Mouse (Mus musculus) layer of hippocampus, postnatal 36 days (tissue): ENCODE results near the gene Tnfrsf1a. TPM values are rescaled to one million over a fixed set of nuclear protein-coding genes. Genes with fewer than 3 reads are reported as not detected.

Experiments
- DNase-seq, 2 experiments: peaks; one replicate each; pipeline ENCODE4 v3.0.0; 2022
- total RNA-seq, 2 experiments: library from RNA; stranded (reverse); gene quantifications; 2 replicates each; pipeline ENCODE4 v1.2.3; 2021

Gene Tnfrsf1a
- total RNA-seq, 2 experiments from 2014 or later = 9.9 to 12.6 TPM

DNA sequence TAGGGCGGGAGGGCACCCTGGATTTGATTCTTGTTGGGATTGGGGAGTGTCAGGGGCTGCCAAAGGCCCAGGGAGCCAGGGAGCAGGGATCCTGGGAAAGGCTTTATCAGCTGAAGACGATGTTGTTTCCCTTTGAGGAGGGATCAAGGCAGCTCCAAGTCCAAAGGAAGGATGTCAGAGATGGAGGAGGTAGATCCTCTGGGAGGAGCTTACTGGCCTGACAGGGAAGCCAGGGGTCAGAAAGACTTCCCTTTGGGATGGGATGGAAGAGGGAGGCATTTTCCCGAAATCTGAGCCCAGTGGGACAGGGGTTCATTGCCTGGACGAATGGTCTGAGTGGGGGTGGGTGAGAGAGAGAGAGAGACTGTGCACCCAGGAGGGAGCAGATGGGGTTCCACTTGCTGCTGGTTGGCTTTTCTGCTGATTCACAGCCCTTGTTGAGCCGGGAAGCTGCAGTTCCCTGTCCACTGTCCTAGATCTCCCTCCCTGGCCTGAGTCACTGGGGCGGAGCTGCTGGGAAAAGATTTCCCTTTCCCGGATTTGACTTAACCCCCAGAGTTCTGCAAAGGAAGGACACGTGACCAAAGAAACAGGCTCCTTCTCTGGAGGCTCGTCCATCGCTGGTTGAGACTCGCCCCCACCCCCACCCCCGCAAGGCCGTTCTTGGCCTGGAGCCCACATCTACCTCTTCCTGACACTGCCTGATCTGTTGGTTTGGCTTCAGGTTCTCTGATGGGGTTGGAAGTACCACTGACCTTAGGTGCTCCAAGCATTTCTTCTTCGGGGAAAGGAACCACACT is 5.4 kb downstream of the Tnfrsf1a start:
- no peak for DNase-seq

DNA sequence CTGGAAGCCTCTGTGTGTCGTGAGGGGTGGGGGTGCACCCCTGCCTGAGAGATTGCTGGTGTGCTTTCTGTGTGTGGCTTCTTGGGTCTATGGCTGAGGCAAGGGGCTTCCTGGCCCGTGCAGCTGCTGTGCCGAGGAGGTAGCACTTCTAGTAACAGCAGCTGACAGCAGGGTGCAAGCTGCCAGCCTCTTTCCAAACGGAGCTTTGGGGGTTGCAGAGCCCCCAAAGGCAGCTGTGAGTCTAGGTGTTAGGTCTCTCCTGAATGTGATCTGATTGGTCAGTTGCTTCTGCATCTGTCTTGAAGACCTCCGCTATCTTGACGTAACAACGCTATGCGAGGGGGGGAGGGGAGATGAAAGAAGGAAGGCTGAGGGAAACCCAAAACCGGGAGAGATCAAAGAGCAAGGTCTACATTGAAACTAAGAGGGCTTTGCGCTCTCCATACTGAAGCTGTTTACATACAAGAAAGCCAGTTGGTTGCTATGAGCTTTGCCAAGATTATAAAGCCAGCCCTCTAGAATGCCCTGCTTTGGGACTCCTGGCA is 6.1 kb downstream of the Tnfrsf1a start:
- DNase-seq = no peak

GRCm38 (mm10) chr6:125356264-125356663 is 7.1 kb downstream of the Tnfrsf1a start:
- DNase-seq = no peak

- no peak for DNase-seq
Measured at GRCm38 (mm10) chr6:125357334-125357733, 8.2 kb downstream of the Tnfrsf1a start.

DNA sequence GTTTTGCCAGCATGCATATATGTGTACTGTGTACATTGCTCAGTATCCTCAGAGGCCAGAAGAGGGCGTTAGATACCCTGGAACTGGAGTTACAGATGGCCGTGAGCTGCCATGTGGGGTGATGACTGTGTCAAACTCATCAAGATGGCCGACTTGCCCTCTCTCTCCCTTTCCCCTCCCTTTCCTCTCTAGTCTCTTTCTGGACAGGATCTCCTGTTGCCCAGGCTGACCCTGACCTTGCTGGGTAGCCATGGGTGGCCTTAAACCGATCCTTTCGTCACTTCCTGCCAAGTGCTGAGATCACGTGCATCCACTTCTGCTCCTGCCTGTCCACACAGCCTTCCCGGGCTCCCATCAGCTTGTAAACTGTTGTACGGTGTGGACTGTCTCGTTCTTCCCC is 10.8 kb downstream of the Tnfrsf1a start:
- DNase-seq = no peak

- DNase-seq = no peak
Measured at GRCm38 (mm10) chr6:125360846-125361245, 11.7 kb downstream of the Tnfrsf1a start.

- peak in 1 of 2 experiments; percentile 16 for DNase-seq
Measured at GRCm38 (mm10) chr6:125361467-125362291, 12.5 kb downstream of the Tnfrsf1a start.

DNA sequence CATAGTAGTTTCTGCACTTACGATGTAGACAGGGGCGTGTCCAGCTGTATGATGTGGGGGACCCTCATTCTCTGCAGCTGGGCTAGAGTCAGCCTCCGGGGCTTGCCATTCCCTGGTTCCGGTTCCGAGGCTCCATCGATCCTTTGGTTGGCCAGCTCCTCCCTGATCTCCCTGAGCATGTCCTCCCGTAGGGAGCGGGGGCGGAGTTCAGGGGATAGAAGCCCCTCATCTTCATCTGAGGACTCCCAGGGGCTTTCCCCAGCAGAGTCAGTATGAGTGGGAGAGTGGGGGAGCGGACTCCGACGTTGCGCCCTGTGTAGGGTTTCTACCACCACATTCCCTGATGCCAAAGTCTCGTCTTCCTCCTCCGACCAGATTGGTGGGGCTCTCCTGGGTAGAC is 13.9 kb downstream of the Tnfrsf1a start:
- no peak for DNase-seq

DNA sequence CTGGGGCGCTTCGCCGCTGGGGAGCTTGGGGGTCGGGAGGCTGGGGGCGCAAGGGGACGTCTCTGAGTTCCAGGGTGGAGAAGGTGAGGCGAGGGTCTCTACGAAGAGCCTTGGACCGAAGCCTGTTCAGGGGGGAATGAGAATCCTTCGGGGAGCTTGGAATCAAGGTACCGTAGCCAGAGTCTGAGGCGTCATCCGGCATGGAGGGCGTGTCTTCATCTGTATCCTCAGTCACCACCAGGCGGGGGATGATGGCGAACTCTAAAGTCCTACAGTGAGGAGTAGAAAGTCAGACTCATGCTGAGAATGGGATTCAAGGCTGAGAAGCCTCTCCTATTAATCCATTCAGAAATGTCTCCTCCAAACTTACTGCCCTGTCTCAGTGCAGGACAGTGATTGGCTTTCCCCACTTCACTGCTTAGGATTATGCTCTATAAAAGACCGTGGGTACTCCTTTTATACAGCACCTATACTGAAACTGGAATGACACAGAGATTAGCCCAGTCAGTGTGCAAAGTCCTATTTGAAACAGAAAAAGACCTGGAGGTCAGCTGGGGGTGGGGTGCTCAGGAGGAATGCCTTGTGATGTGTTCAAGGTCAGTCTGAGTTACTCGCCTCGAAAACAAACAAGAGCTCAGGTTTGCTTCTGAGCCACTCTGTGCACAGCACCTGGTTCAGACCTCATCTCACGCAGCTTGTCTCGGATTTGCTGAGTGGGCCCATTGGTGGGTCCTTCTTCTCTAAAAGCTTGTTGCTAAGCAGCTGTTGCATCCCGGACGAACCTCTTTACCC is 14.5 kb downstream of the Tnfrsf1a start:
- DNase-seq = no peak

DNA sequence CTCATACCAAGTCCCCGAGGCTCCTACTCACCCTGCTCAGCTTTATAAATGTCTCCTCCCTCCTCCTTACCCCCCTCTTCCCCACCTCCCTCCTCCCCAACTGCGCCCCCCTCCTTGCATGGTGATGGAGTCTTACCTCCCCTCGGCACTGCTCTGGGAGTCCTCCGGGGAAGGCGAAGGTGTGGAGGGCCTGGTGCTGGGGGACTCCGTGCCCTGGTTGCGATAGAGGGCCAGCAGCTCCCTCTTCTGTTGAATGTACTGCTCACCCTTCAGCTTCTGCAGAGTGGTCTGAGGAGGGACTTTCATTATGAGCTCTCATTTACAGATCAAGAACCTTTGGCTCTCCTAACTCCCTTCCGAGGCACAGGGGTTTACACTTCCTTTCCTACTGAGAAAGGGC is 15.3 kb downstream of the Tnfrsf1a start:
- no peak for DNase-seq

DNA sequence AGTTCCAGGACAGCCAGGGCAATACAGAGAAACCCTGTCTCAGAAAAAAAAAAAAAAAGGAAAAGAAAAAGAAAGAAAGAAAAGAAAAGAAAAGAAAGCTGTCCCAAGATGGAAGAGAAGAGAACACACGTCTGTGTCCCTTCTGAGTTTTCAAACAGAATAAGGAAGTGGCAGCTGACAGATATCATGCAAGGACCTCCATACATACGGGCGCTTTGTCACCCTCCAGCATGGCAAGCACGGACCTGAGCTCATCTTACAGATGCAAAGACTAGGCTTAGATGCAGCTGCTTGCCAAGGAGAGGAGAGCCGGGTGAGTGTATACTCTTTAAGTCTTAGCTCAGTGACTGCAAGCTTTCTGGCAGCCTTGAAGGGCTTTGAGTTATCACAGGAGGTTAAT is 16.4 kb downstream of the Tnfrsf1a start:
- DNase-seq = no peak

- no peak for DNase-seq
Measured at GRCm38 (mm10) chr6:125366133-125366532, 17.0 kb downstream of the Tnfrsf1a start.

- DNase-seq = no peak
Measured at GRCm38 (mm10) chr6:125367758-125368371, 18.7 kb downstream of the Tnfrsf1a start.

DNA sequence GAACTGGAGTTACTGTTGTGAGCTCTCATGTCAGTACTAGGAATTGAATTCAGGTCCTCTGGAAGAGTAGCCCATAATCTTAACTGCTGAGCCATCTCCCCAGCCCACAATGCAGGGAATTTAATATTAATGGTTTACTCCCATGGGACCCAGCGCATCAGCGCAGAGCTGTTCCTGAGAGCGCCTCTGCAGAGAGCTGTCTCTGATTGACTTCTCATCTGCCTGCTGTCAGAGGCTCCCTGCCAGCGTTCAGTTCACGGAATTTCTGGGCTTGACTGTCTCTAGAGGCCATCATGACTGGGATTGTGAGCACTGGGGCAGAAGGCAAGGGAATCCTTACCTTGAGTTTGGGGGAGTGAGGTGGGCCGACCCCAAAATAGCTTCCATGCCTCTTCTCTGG is 27.9 kb downstream of the Tnfrsf1a start:
- no peak for DNase-seq

- no peak for DNase-seq
Measured at GRCm38 (mm10) chr6:125377582-125378451, 28.7 kb downstream of the Tnfrsf1a start.

DNA sequence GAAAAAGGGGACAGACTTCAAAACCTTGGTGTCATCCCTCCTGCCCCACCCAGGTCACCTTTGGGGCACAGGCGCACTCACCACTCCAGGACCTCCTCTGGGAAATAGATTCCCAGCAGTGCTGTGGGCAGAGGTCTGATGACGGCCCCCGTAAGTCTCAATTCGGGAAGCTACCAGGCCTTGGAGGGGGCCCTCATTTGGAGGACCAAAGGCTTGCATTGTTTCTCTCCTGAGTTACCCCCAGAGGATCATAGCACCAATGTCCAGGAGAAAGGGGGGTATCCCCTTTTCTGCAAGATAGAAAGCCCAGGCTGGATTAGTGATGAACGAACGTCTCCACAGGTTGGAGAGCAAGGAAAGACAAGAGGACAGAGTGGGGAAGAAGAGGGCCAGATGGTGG is 29.5 kb downstream of the Tnfrsf1a start:
- no peak for DNase-seq

DNA sequence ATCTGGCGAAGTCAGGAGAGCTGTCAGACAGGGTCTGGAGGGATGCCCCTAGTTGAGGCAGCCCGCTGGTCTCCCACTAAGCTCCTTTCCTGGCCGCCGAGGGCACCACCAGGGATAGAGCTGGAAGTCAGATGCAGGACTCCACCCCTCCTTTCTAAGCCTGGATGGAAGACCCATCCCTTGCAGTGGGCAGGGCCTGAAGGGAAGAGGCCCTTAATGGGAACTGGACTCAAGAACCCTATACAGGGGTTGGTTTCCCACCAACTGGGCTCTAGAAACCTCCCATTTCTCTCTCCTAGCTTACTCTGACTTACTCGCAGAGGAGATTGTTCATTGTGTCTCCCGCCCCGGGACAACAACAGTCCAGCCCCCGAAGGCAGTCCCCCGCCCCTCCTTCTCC is 30.6 kb downstream of the Tnfrsf1a start:
- DNase-seq = no peak

- DNase-seq = no peak
Measured at GRCm38 (mm10) chr6:125380372-125381360, 31.5 kb downstream of the Tnfrsf1a start, which contains the start of gene Plekhg6. Gene Plekhg6, minus strand, starts transcription at chr6:125380793.

GRCm38 (mm10) chr6:125382024-125382423 is 32.9 kb downstream of the Tnfrsf1a start:
- no peak for DNase-seq
